Mouse (Mus musculus): ENCODE measurements at regions not wholly inside any gene's neighbourhood (a gene's known extent, or its start where the extent isn't known, plus 50 kb on each side); places are given as distances from the start of the nearest gene placed in this dataset.

DNA sequence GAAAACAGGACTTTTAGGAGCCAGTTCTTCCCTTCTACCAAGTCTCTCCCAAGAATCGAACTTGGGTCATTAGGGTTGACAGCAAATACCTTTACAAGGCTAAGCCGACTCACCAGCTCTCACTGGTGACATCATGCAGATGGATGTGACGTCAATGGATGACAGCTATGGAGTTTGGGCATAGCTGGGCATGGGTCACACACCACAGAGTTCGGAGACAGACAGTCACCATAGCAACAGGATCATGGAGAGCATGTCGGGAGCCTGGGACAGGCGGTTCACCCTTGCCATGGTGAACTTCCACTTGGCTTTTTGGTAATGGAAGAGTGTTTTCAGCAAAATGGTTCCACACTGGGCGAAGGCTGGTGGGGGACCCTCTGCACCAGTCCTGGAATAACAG is 168.1 kb downstream of the Gadd45g start:
- no peaks in the 10 kb centered on the region for H3K9me3 ChIP-seq (replicated peaks; ENCODE audit: insufficient read depth, low read length)
- H3K79me2 ChIP-seq (ENCODE audit: control insufficient read depth, insufficient read depth, low read length, poor library complexity) = no peaks in the 10 kb centered on the region
- no peak overlapping the region for H3K9ac ChIP-seq (ENCODE audit: control insufficient read depth, low read depth, low read length, poor library complexity, severe bottlenecking)
- H3K27ac ChIP-seq (ENCODE audit: control insufficient read depth, low read depth, low read length) = no peak overlapping the region
- no peak for DNase-seq (ENCODE audit: low read depth, low spot score)
- H3K27me3 ChIP-seq (ENCODE audit: control insufficient read depth in 1 of 2, insufficient read depth in 2 of 2, low read length in 2 of 2) = no peaks in the 10 kb centered on the region
- no peak for TF ChIP-seq USF1 (IDR thresholded peaks at IDR 0.05; ENCODE audit: low read depth, low read length)
- no peak for TF ChIP-seq EP300 (IDR thresholded peaks at IDR 0.05; ENCODE audit: low read depth in 1 of 2, low read length in 2 of 2)
- no peak for TF ChIP-seq RAD21 (IDR thresholded peaks at IDR 0.05; ENCODE audit: low read depth, low read length)
- no peak for TF ChIP-seq ZKSCAN1 (IDR thresholded peaks at IDR 0.05; ENCODE audit: low read depth, low read length)
- TF ChIP-seq CHD2 (IDR thresholded peaks at IDR 0.05; ENCODE audit: low read length) = no peak
- no peak for TF ChIP-seq TAL1 (IDR thresholded peaks at IDR 0.05; ENCODE audit: low read length)
- TF ChIP-seq ZNF384 (IDR thresholded peaks at IDR 0.05; ENCODE audit: low read depth, low read length) = no peak
- TF ChIP-seq ZC3H11A (IDR thresholded peaks at IDR 0.05; ENCODE audit: low read depth, low read length) = no peak
- TF ChIP-seq ZMIZ1 (IDR thresholded peaks at IDR 0.05; ENCODE audit: low read depth, low read length) = no peak
- H3K36me3 ChIP-seq (ENCODE audit: control insufficient read depth in 1 of 2, insufficient read depth in 2 of 2, low read length in 2 of 2) = no peaks in the 10 kb centered on the region
- H3K4me1 ChIP-seq (ENCODE audit: control insufficient read depth in 1 of 2, insufficient read depth in 2 of 2, low read length in 2 of 2) = no peaks in the 10 kb centered on the region
- no peak overlapping the region for H3K4me3 ChIP-seq (ENCODE audit: control insufficient read depth in 1 of 2, insufficient read depth in 1 of 2, low read depth in 2 of 2, low read length in 2 of 2)

DNA sequence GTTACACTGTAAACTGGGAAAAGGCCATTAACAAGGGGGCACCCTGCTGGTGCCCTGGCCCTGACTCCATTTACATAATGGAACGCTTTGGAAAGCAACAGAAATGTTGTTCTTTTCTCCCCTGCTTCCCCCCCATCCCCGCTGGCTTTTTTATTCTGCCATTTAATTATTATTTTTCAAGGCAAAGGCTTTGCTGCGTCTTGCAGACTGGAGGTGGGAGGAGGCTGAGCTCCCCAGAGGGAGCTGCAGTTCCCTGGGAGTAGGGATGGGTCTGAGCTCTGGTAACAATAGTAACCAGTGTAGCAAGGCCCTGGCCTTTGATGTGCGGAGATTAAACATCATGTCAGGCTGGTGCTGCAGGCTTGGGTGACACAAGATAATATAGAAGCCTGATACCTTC is 168.6 kb downstream of the Gadd45g start:
- Histone ChIP-seq H3K79me2 (ENCODE audit: control insufficient read depth, insufficient read depth, low read length, poor library complexity) (no peaks in the 10 kb centered on the region), H3K27me3 (ENCODE audit: control insufficient read depth in 1 of 2, insufficient read depth in 2 of 2, low read length in 2 of 2) (no peaks in the 10 kb centered on the region), H3K4me3 (ENCODE audit: control insufficient read depth in 1 of 2, insufficient read depth in 1 of 2, low read depth in 2 of 2, low read length in 2 of 2) (no peak overlapping the region), H3K9ac (ENCODE audit: control insufficient read depth, low read depth, low read length, poor library complexity, severe bottlenecking) (no peak overlapping the region), H3K9me3 (replicated peaks; ENCODE audit: insufficient read depth, low read length) (no peaks in the 10 kb centered on the region), H3K4me1 (ENCODE audit: control insufficient read depth in 1 of 2, insufficient read depth in 2 of 2, low read length in 2 of 2) (no peaks in the 10 kb centered on the region), H3K36me3 (ENCODE audit: control insufficient read depth in 1 of 2, insufficient read depth in 2 of 2, low read length in 2 of 2) (no peaks in the 10 kb centered on the region), H3K27ac (ENCODE audit: control insufficient read depth, low read depth, low read length) (no peak overlapping the region)
- no peak for TF ChIP-seq UBTF (IDR thresholded peaks at IDR 0.05; ENCODE audit: borderline replicate concordance, insufficient read depth, low read depth, low read length)
- TF ChIP-seq EP300 (IDR thresholded peaks at IDR 0.05; ENCODE audit: low read depth in 1 of 2, low read length in 2 of 2) = no peak
- no peak for TF ChIP-seq POLR2AphosphoS2 (IDR thresholded peaks at IDR 0.05; ENCODE audit: low read length)
- TF ChIP-seq E2F4 (IDR thresholded peaks at IDR 0.05; ENCODE audit: borderline replicate concordance, low read depth, low read length) = no peak
- no peak for TF ChIP-seq CHD2 (IDR thresholded peaks at IDR 0.05; ENCODE audit: low read length)
- no peak for TF ChIP-seq USF1 (IDR thresholded peaks at IDR 0.05; ENCODE audit: low read depth, low read length)
- TF ChIP-seq MAZ (IDR thresholded peaks at IDR 0.05; ENCODE audit: low read depth, low read length) = no peak
- no peak for TF ChIP-seq GABPA (IDR thresholded peaks at IDR 0.05; ENCODE audit: low read depth, low read length)
- TF ChIP-seq TAL1 (IDR thresholded peaks at IDR 0.05; ENCODE audit: low read length) = no peak
- TF ChIP-seq MYB (IDR thresholded peaks at IDR 0.05; ENCODE audit: low read depth, low read length) = no peak
- TF ChIP-seq ELF1 (IDR thresholded peaks at IDR 0.05; ENCODE audit: low read depth, low read length) = no peak
- no peak for TF ChIP-seq JUND (IDR thresholded peaks at IDR 0.05; ENCODE audit: low read depth, low read length)
- no peak for TF ChIP-seq TBP (IDR thresholded peaks at IDR 0.05; ENCODE audit: low read depth, low read length)
- TF ChIP-seq POLR2AphosphoS5 (IDR thresholded peaks at IDR 0.05; ENCODE audit: borderline replicate concordance, low read depth, low read length) = no peak
- TF ChIP-seq CHD1 (IDR thresholded peaks at IDR 0.05; ENCODE audit: low read depth, low read length) = no peak
- no peak for TF ChIP-seq USF2 (IDR thresholded peaks at IDR 0.05; ENCODE audit: borderline replicate concordance in 1 of 2, insufficient read depth in 1 of 2, low read depth in 1 of 2, low read length in 2 of 2)
- no peak for TF ChIP-seq RAD21 (IDR thresholded peaks at IDR 0.05; ENCODE audit: low read depth, low read length)
- no peak for TF ChIP-seq POLR2A (IDR thresholded peaks at IDR 0.05; ENCODE audit: control insufficient read depth in 1 of 2, insufficient read depth in 1 of 2, low read depth in 1 of 2, low read length in 2 of 2, poor library complexity in 1 of 2)
- no peak for TF ChIP-seq MXI1 (IDR thresholded peaks at IDR 0.05; ENCODE audit: low read depth, low read length)
- DNase-seq (ENCODE audit: low read depth, low spot score) = no peak

Measured in MEL (cell line).